Mouse (Mus musculus) effector memory CD4-positive, alpha-beta T cell, adult 7 months (primary cell): Measurements from ENCODE around the gene Pate4. TPM values are rescaled to one million over a fixed set of nuclear protein-coding genes. Genes with fewer than 3 reads are reported as not detected.

Source experiments
- polyA plus RNA-seq: library from polyadenylated mRNA; unstranded; fragments of 100-300 nt; shearing (Covaris generic); gene quantifications from one replicate; pipeline ENCODE4 v1.2.1, GENCODE M21; 2017

Pate4 gene
- polyA plus RNA-seq = not detected

GRCm38 (mm10) chr9:35611841-35612240, at the start of gene Pate4:
Pate4 (minus strand) TSS chr9:35611941.

GRCm38 (mm10) chr9:35648102-35648501, 36.4 kb upstream of the Pate4 start, which contains the start of gene Pate3:
Pate3 (minus strand) TSS chr9:35648202.

GRCm38 (mm10) chr9:35569571-35570534, 41.9 kb downstream of the Pate4 start, which contains the start of the genes Pate2 and Hyls1:
Pate2 (plus strand) TSS chr9:35570284.
Hyls1 (minus strand) TSS chr9:35570398.

GRCm38 (mm10) chr9:35558257-35559008, 53.3 kb downstream of the Pate4 start, which contains the start of the genes Ddx25 and Pus3:
Ddx25 (minus strand) TSS chr9:35558528.
Pus3 (plus strand) TSS chr9:35558595.

Other genes starting within 250 kb of the Pate4 start
- gene Cdon, start 190.8 kb downstream of the Pate4 start, polyA plus RNA-seq = 11.4 TPM
- not detected for gene Gm1113, start 93.7 kb downstream of the Pate4 start, polyA plus RNA-seq
- gene Ddx25, start 53.4 kb downstream of the Pate4 start, polyA plus RNA-seq = 0.15 TPM
- gene Pus3, start 53.3 kb downstream of the Pate4 start, polyA plus RNA-seq = 28.7 TPM
- 0.54 TPM for gene Pate2, start 41.7 kb downstream of the Pate4 start, polyA plus RNA-seq
- 5.3 TPM for gene Hyls1, start 41.5 kb downstream of the Pate4 start, polyA plus RNA-seq
- not detected for gene Pate3, start 36.3 kb upstream of the Pate4 start, polyA plus RNA-seq
- 0.83 TPM for gene Pate1, start 75.4 kb upstream of the Pate4 start, polyA plus RNA-seq
- gene Gm17677, start 129.1 kb upstream of the Pate4 start, polyA plus RNA-seq = not detected
- not detected for gene Gm17727, start 166.2 kb upstream of the Pate4 start, polyA plus RNA-seq
- not detected for gene Gm27235, start 178.2 kb upstream of the Pate4 start, polyA plus RNA-seq
- gene D730048I06Rik, start 178.2 kb upstream of the Pate4 start, polyA plus RNA-seq = not detected
- gene 9230110F15Rik, start 232.2 kb upstream of the Pate4 start, polyA plus RNA-seq = not detected